Mouse (Mus musculus) forebrain, embryonic 14.5 days (tissue): ENCODE measurements at regions not wholly inside any gene's neighbourhood (a gene's known extent, or its start where the extent isn't known, plus 50 kb on each side); places are given as distances from the start of the nearest gene placed in this dataset.

ENCODE experiments used
- ATAC-seq: fragments of 200-750 bp; cut with Nextera tagmentation; 2 replicates; pipeline ENCODE4 v1.8.0; 2017; ENCODE audit warnings: mild to moderate bottlenecking, moderate library complexity
- DNase-seq: peaks from one replicate; pipeline ENCODE4 v3.0.0-alpha.2; 2015; ENCODE audit warnings: low spot score
- H3K27ac ChIP-seq: fragments of 300-500 bp; sonication (generic); 2 replicates; pipeline ENCODE4 v1.5.1; 2014; ENCODE audit warnings: low read depth, mild to moderate bottlenecking, control low read depth, low read length, moderate library complexity
- H3K27me3 ChIP-seq: fragments of 300-500 bp; sonication (generic); replicated peaks from 2 replicates; pipeline ENCODE4 v1.6.1; 2014; ENCODE audit warnings: low read length, control low read depth, mixed read lengths; ENCODE audit not compliant: control insufficient read depth, insufficient read depth
- H3K36me3 ChIP-seq: fragments of 300-500 bp; sonication (generic); 2 replicates; pipeline ENCODE4 v1.6.1; 2014; ENCODE audit warnings: low read length, control low read depth; ENCODE audit not compliant: control insufficient read depth, insufficient read depth
- H3K4me1 ChIP-seq: fragments of 300-500 bp; sonication (generic); 2 replicates; pipeline ENCODE4 v1.6.1; 2014; ENCODE audit warnings: antibody characterized with exemption, low read length, control low read depth; ENCODE audit not compliant: control insufficient read depth, insufficient read depth
- H3K4me2 ChIP-seq: fragments of 300-500 bp; sonication (generic); 2 replicates; pipeline ENCODE4 v1.6.1; 2014; ENCODE audit warnings: mild to moderate bottlenecking, control low read depth, low read length
- H3K4me3 ChIP-seq: fragments of 300-500 bp; sonication (generic); 2 replicates; pipeline ENCODE4 v1.5.1; 2014; ENCODE audit warnings: low read depth, low read length, control low read depth
- H3K9ac ChIP-seq: fragments of 300-500 bp; sonication (generic); 2 replicates; pipeline ENCODE4 v1.6.1; 2014; ENCODE audit warnings: mild to moderate bottlenecking, low read length, control low read depth, moderate library complexity
- H3K9me3 ChIP-seq: fragments of 300-500 bp; sonication (generic); replicated peaks from 2 replicates; pipeline ENCODE4 v1.6.1; 2016; ENCODE audit warnings: low read length, control low read depth, mixed read lengths; ENCODE audit not compliant: control insufficient read depth
- WGBS: fragments of 180-500 bp; shearing (Covaris S2); extraction: QIAGEN DNeasy Blood & Tissue Kit; methylation state at CpG from one replicate; pipeline ENCODE4 v1.1.7; 2014; 5-methylcytosine and 5-hydroxymethylcytosine counted together

- peak; percentile 42 for DNase-seq
- WGBS: 11% methylated on average over 14 of the region's 14 CpGs
Measured at GRCm38 (mm10) chr10:67646659-67647559, 98.2 kb upstream of the Ado start.

GRCm38 (mm10) chr10:67645821-67646220 is 97.1 kb upstream of the Ado start:
- no peak overlapping the region for H3K27ac ChIP-seq
- H3K4me1 ChIP-seq: peaks cover 2% of the 10 kb centered on the region; the same call in 1 of the 2 replicates
- H3K9me3 ChIP-seq: no peaks in the 10 kb centered on the region
- WGBS: 44% methylated on average over 3 of the region's 3 CpGs
- DNase-seq: no peak
- ATAC-seq: no peak
- H3K4me2 ChIP-seq: no peak overlapping the region
- no peaks in the 10 kb centered on the region for H3K36me3 ChIP-seq
- H3K9ac ChIP-seq: no peak overlapping the region
- H3K27me3 ChIP-seq: peaks cover 3% of the 10 kb centered on the region; the same call in 1 of the 2 replicates
- no peak overlapping the region for H3K4me3 ChIP-seq

More at GRCm38 (mm10) chr10:67646659-67647559, 98.2 kb upstream of the Ado start:
- no peak for ATAC-seq
- peak overlapping the region; percentile 49 for H3K4me2 ChIP-seq
- H3K36me3 ChIP-seq: no peaks in the 10 kb centered on the region
- H3K9me3 ChIP-seq: no peaks in the 10 kb centered on the region
- H3K4me1 ChIP-seq: peaks cover 2% of the 10 kb centered on the region; the same call in 1 of the 2 replicates
- H3K27ac ChIP-seq: no peak overlapping the region
- H3K9ac ChIP-seq: no peak overlapping the region
- peaks cover 3% of the 10 kb centered on the region; the same call in 1 of the 2 replicates for H3K27me3 ChIP-seq
- H3K4me3 ChIP-seq: peak overlapping the region; percentile 18

- peaks cover 2% of the 10 kb centered on the region; the same call in 1 of the 2 replicates for H3K4me1 ChIP-seq
- peaks cover 3% of the 10 kb centered on the region; the same call in 1 of the 2 replicates for H3K27me3 ChIP-seq
- no peaks in the 10 kb centered on the region for H3K9me3 ChIP-seq
- DNase-seq: no peak
- H3K4me3 ChIP-seq: no peak overlapping the region
- no peaks in the 10 kb centered on the region for H3K36me3 ChIP-seq
- no peak overlapping the region for H3K27ac ChIP-seq
- ATAC-seq: no peak
- WGBS: 79% methylated on average over 1 of the region's 1 CpGs
- H3K4me2 ChIP-seq: no peak overlapping the region
- no peak overlapping the region for H3K9ac ChIP-seq
Measured at GRCm38 (mm10) chr10:67644280-67644679, 95.5 kb upstream of the Ado start.

GRCm38 (mm10) chr10:67643685-67644084 is 94.9 kb upstream of the Ado start:
- Histone ChIP-seq H3K9ac (no peak overlapping the region), H3K4me1 (peaks cover 2% of the 10 kb centered on the region; the same call in 1 of the 2 replicates), H3K27ac (no peak overlapping the region), H3K9me3 (no peaks in the 10 kb centered on the region), H3K27me3 (peaks cover 3% of the 10 kb centered on the region; the same call in 1 of the 2 replicates), H3K4me3 (no peak overlapping the region), H3K36me3 (no peaks in the 10 kb centered on the region), H3K4me2 (no peak overlapping the region)
- ATAC-seq: no peak
- DNase-seq: no peak
- WGBS: 67% methylated on average over 7 of the region's 7 CpGs

- no peak for ATAC-seq
- no peaks in the 10 kb centered on the region for H3K27me3 ChIP-seq
Measured at GRCm38 (mm10) chr10:67637339-67637738, 88.6 kb upstream of the Ado start.

GRCm38 (mm10) chr10:67636569-67636968 is 87.8 kb upstream of the Ado start:
- H3K36me3 ChIP-seq: no peaks in the 10 kb centered on the region
- 2% methylated on average over 13 of the region's 13 CpGs for whole genome bisulfite sequencing
- ATAC-seq (peak; percentile 57; the same call in 1 of the 2 replicates), DNase-seq (peak; percentile 37)
- no peaks in the 10 kb centered on the region for H3K9me3 ChIP-seq
- no peak overlapping the region for H3K9ac ChIP-seq
- no peaks in the 10 kb centered on the region for H3K27me3 ChIP-seq
- peak overlapping the region; percentile 37 for H3K4me2 ChIP-seq
- H3K27ac ChIP-seq: no peak overlapping the region
- H3K4me3 ChIP-seq: no peak overlapping the region
- no peaks in the 10 kb centered on the region for H3K4me1 ChIP-seq

More at GRCm38 (mm10) chr10:67637339-67637738, 88.6 kb upstream of the Ado start:
- no peaks in the 10 kb centered on the region for H3K36me3 ChIP-seq
- no peaks in the 10 kb centered on the region for H3K4me1 ChIP-seq
- H3K9me3 ChIP-seq: no peaks in the 10 kb centered on the region
- DNase-seq: no peak
- no peak overlapping the region for H3K27ac ChIP-seq
- no peak overlapping the region for H3K4me3 ChIP-seq
- WGBS: 74% methylated on average over 5 of the region's 5 CpGs
- H3K9ac ChIP-seq: no peak overlapping the region
- no peak overlapping the region for H3K4me2 ChIP-seq

- 63% methylated on average over 4 of the region's 4 CpGs for WGBS
- ATAC-seq: no peak
Measured at GRCm38 (mm10) chr10:67634795-67635194, 86.0 kb upstream of the Ado start.

GRCm38 (mm10) chr10:67633063-67633462 is 84.3 kb upstream of the Ado start:
- no peaks in the 10 kb centered on the region for H3K9me3 ChIP-seq
- H3K27me3 ChIP-seq: no peaks in the 10 kb centered on the region
- no peak overlapping the region for H3K4me2 ChIP-seq
- no peak overlapping the region for H3K9ac ChIP-seq
- 97% methylated on average over 7 of the region's 7 CpGs for WGBS
- no peaks in the 10 kb centered on the region for H3K36me3 ChIP-seq
- H3K27ac ChIP-seq: no peak overlapping the region
- DNase-seq: no peak
- no peak for ATAC-seq
- no peak overlapping the region for H3K4me3 ChIP-seq
- H3K4me1 ChIP-seq: no peaks in the 10 kb centered on the region

More at GRCm38 (mm10) chr10:67634795-67635194, 86.0 kb upstream of the Ado start:
- Histone ChIP-seq H3K4me1 (no peaks in the 10 kb centered on the region), H3K4me2 (no peak overlapping the region), H3K4me3 (no peak overlapping the region), H3K36me3 (no peaks in the 10 kb centered on the region), H3K9me3 (no peaks in the 10 kb centered on the region), H3K27ac (no peak overlapping the region), H3K27me3 (no peaks in the 10 kb centered on the region), H3K9ac (no peak overlapping the region)
- no peak for DNase-seq

GRCm38 (mm10) chr10:67623338-67623737 is 74.6 kb upstream of the Ado start:
- WGBS: 87% methylated on average over 12 of the region's 12 CpGs
- Histone ChIP-seq H3K9ac (no peak overlapping the region), H3K27me3 (no peaks in the 10 kb centered on the region), H3K4me1 (no peaks in the 10 kb centered on the region), H3K4me2 (no peak overlapping the region), H3K36me3 (no peaks in the 10 kb centered on the region), H3K27ac (no peak overlapping the region), H3K4me3 (no peak overlapping the region), H3K9me3 (no peaks in the 10 kb centered on the region)
- ATAC-seq: no peak
- no peak for DNase-seq
